Mouse (Mus musculus) kidney, adult 9 months (tissue): ENCODE measurements around the gene Fam120b.

Source experiments
- DNase-seq: peaks from one replicate; pipeline ENCODE4 v3.0.0; 2022

The Fam120b gene

GRCm38 (mm10) chr17:15395997-15396675, at the start of gene Fam120b:
Fam120b (plus strand) TSS chr17:15396202.
- DNase-seq: peak; percentile 98

- no peak for DNase-seq
Observed at GRCm38 (mm10) chr17:15350152-15350551, 45.9 kb upstream of the Fam120b start.

- no peak for DNase-seq
Observed at GRCm38 (mm10) chr17:15352869-15353610, 43.0 kb upstream of the Fam120b start.

- no peak for DNase-seq
Observed at GRCm38 (mm10) chr17:15354006-15354405, 42.0 kb upstream of the Fam120b start.

GRCm38 (mm10) chr17:15355072-15355471, 40.9 kb upstream of the Fam120b start:
- no peak for DNase-seq

GRCm38 (mm10) chr17:15356526-15356925, 39.5 kb upstream of the Fam120b start:
- no peak for DNase-seq

- DNase-seq: no peak
Observed at GRCm38 (mm10) chr17:15357071-15357470, 38.9 kb upstream of the Fam120b start.

GRCm38 (mm10) chr17:15363656-15364055, 32.3 kb upstream of the Fam120b start:
- no peak for DNase-seq

- DNase-seq: no peak
Observed at GRCm38 (mm10) chr17:15365650-15366049, 30.4 kb upstream of the Fam120b start.

GRCm38 (mm10) chr17:15370401-15370800, 25.6 kb upstream of the Fam120b start:
- no peak for DNase-seq

GRCm38 (mm10) chr17:15371967-15372835, 23.8 kb upstream of the Fam120b start:
- DNase-seq: peak; percentile 82

GRCm38 (mm10) chr17:15372931-15373652, 22.9 kb upstream of the Fam120b start:
- DNase-seq: peak; percentile 44

GRCm38 (mm10) chr17:15374321-15375141, 21.5 kb upstream of the Fam120b start:
- DNase-seq: no peak

GRCm38 (mm10) chr17:15375224-15375623, 20.8 kb upstream of the Fam120b start:
- peak; percentile 35 for DNase-seq

- DNase-seq: peak; percentile 93
Observed at GRCm38 (mm10) chr17:15375701-15376493, 20.1 kb upstream of the Fam120b start.

GRCm38 (mm10) chr17:15376494-15377181, 19.4 kb upstream of the Fam120b start, which contains the start of gene Dll1:
Dll1 (minus strand) TSS chr17:15376872.
- no peak for DNase-seq

GRCm38 (mm10) chr17:15377901-15378300, 18.1 kb upstream of the Fam120b start:
- DNase-seq: peak; percentile 75

GRCm38 (mm10) chr17:15378413-15379109, 17.4 kb upstream of the Fam120b start:
- DNase-seq: no peak

GRCm38 (mm10) chr17:15379741-15380526, 16.1 kb upstream of the Fam120b start:
- DNase-seq: no peak
